Mouse (Mus musculus) intestine, postnatal 0 days (tissue): ENCODE measurements around the gene Tbc1d17. TPM values are rescaled to one million over a fixed set of nuclear protein-coding genes. Genes with fewer than 3 reads are reported as not detected.

Source experiments
- ATAC-seq: fragments of 200-750 bp; cut with Nextera tagmentation; 2 replicates; pipeline ENCODE4 v1.8.0; 2017; ENCODE audit warnings: mild to moderate bottlenecking, moderate TSS enrichment, moderate library complexity
- H3K27ac ChIP-seq: fragments of 300-500 bp; sonication (generic); 2 replicates; pipeline ENCODE4 v1.5.1; 2014; ENCODE audit warnings: mild to moderate bottlenecking, low read depth, low read length, moderate library complexity
- H3K27me3 ChIP-seq: fragments of 300-500 bp; sonication (generic); replicated peaks from 2 replicates; pipeline ENCODE4 v1.6.1; 2014; ENCODE audit warnings: low read length, mixed read lengths; ENCODE audit not compliant: control insufficient read depth, insufficient read depth
- H3K36me3 ChIP-seq: fragments of 300-500 bp; sonication (generic); 2 replicates; pipeline ENCODE4 v1.6.1; 2014; ENCODE audit warnings: mild to moderate bottlenecking, moderate library complexity; ENCODE audit not compliant: control insufficient read depth, insufficient read depth
- H3K4me1 ChIP-seq: fragments of 300-500 bp; sonication (generic); replicated peaks from 2 replicates; pipeline ENCODE4 v1.6.1; 2014; ENCODE audit warnings: antibody characterized with exemption, low read length, mixed read lengths; ENCODE audit not compliant: control insufficient read depth, insufficient read depth
- H3K4me2 ChIP-seq: fragments of 300-500 bp; sonication (generic); replicated peaks from 2 replicates; pipeline ENCODE4 v1.6.1; 2014; ENCODE audit warnings: low read depth, mild to moderate bottlenecking, moderate library complexity
- H3K4me3 ChIP-seq: fragments of 300-500 bp; sonication (generic); 2 replicates; pipeline ENCODE4 v1.5.1; 2014; ENCODE audit warnings: low read depth, low read length
- H3K9ac ChIP-seq: fragments of 300-500 bp; sonication (generic); 2 replicates; pipeline ENCODE4 v1.6.1; 2014; ENCODE audit warnings: mild to moderate bottlenecking, low read depth, low read length
- H3K9me3 ChIP-seq: fragments of 300-500 bp; sonication (generic); 2 replicates; pipeline ENCODE4 v1.6.1; 2016; ENCODE audit warnings: mixed run types; ENCODE audit not compliant: control insufficient read depth
- CTCF ChIP-seq: sonication (generic); IDR thresholded peaks from 2 replicates; pipeline ENCODE4 v1.5.1; 2016; ENCODE audit warnings: low read depth, mild to moderate bottlenecking, control low read depth, antibody characterized with exemption, moderate library complexity
- WGBS: fragments of 180-500 bp; shearing (Covaris S2); extraction: QIAGEN DNeasy Blood & Tissue Kit; methylation state at CpG from one replicate; pipeline ENCODE4 v1.1.7; 2014; 5-methylcytosine and 5-hydroxymethylcytosine counted together
- microRNA counts: library from miRNA; unstranded; fragments of <30 nt; microRNA quantifications from one replicate; lab custom pipeline; 2016
- microRNA-seq: library from miRNA; unstranded; fragments of <30 nt; microRNA quantifications from one replicate; pipeline ENCODE4, GENCODE M21; 2016
- polyA plus RNA-seq: library from polyadenylated mRNA; unstranded; fragments of >200 nt; fragmentation: Nextera tagmentation; extraction: Ambion mirVana; gene quantifications from 2 replicates; pipeline ENCODE4 v1.2.1, GENCODE M21; 2015

Tbc1d17 gene
- polyA plus RNA-seq, 1 experiment from 2014 or later = 47.4 TPM

GRCm38 (mm10) chr7:44810819-44811557 is 37.9 kb downstream of the Tbc1d17 start:
- Histone ChIP-seq H3K4me1 (no peaks in the 10 kb centered on the region), H3K36me3 (peaks cover 32% of the 10 kb centered on the region), H3K27ac (no peak overlapping the region), H3K27me3 (no peaks in the 10 kb centered on the region), H3K9me3 (no peaks in the 10 kb centered on the region), H3K4me3 (no peak overlapping the region), H3K9ac (no peak overlapping the region), H3K4me2 (no peak overlapping the region)
- TF ChIP-seq CTCF = no peak
- 85% methylated on average over 7 of the region's 7 CpGs for WGBS
- ATAC-seq = no peak

DNA sequence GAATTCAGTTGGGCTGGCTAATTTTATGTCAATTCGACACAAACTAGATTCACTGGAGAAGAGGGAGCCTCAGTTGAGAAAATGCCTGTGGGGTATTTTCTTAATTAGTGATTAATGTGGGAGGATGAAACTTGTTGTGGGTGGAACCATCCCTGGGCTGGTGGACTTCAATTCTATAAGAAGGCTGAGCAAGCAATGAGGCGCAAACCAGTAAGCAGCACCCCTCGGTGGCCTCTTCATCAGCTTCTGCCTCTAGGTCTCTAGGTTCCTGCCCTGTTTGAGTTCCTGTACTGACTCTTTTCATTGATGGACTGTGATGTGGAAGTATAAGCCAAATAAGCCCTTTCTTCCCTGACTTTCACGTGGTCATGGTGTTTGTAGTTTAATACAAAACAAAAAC is 38.5 kb downstream of the Tbc1d17 start:
- no peak overlapping the region for H3K4me3 ChIP-seq
- no peaks in the 10 kb centered on the region for H3K9me3 ChIP-seq
- WGBS = 80% methylated on average over 4 of the region's 4 CpGs
- H3K9ac ChIP-seq = no peak overlapping the region
- TF ChIP-seq CTCF = no peak
- no peaks in the 10 kb centered on the region for H3K4me1 ChIP-seq
- no peaks in the 10 kb centered on the region for H3K27me3 ChIP-seq
- no peak overlapping the region for H3K4me2 ChIP-seq
- H3K27ac ChIP-seq = no peak overlapping the region
- H3K36me3 ChIP-seq = peaks cover 32% of the 10 kb centered on the region
- ATAC-seq = no peak

GRCm38 (mm10) chr7:44809466-44809865 is 39.4 kb downstream of the Tbc1d17 start:
- H3K27ac ChIP-seq = no peak overlapping the region
- H3K27me3 ChIP-seq = no peaks in the 10 kb centered on the region
- H3K4me3 ChIP-seq = no peak overlapping the region
- TF ChIP-seq CTCF = no peak
- H3K4me2 ChIP-seq = no peak overlapping the region
- no peaks in the 10 kb centered on the region for H3K4me1 ChIP-seq
- H3K9me3 ChIP-seq = no peaks in the 10 kb centered on the region
- no peak overlapping the region for H3K9ac ChIP-seq
- WGBS = 89% methylated on average over 3 of the region's 3 CpGs
- ATAC-seq = no peak
- H3K36me3 ChIP-seq = peaks cover 32% of the 10 kb centered on the region

- Histone ChIP-seq H3K4me3 (no peak overlapping the region), H3K27ac (no peak overlapping the region), H3K4me1 (no peaks in the 10 kb centered on the region), H3K9ac (no peak overlapping the region), H3K4me2 (no peak overlapping the region), H3K36me3 (peaks cover 31% of the 10 kb centered on the region), H3K27me3 (no peaks in the 10 kb centered on the region), H3K9me3 (no peaks in the 10 kb centered on the region)
- 77% methylated on average over 2 of the region's 2 CpGs for WGBS
- no peak for TF ChIP-seq CTCF
- no peak for ATAC-seq
Observed at GRCm38 (mm10) chr7:44808927-44809326, 40.0 kb downstream of the Tbc1d17 start.

- H3K4me1 ChIP-seq = no peaks in the 10 kb centered on the region
- ATAC-seq = no peak
- no peaks in the 10 kb centered on the region for H3K27me3 ChIP-seq
- no peaks in the 10 kb centered on the region for H3K9me3 ChIP-seq
- no peak overlapping the region for H3K27ac ChIP-seq
- H3K36me3 ChIP-seq = no peaks in the 10 kb centered on the region
- no peak overlapping the region for H3K4me3 ChIP-seq
- TF ChIP-seq CTCF = no peak
- 83% methylated on average over 6 of the region's 6 CpGs for WGBS
- no peak overlapping the region for H3K9ac ChIP-seq
- H3K4me2 ChIP-seq = no peak overlapping the region
Observed at GRCm38 (mm10) chr7:44792781-44793180, 56.1 kb downstream of the Tbc1d17 start.

DNA sequence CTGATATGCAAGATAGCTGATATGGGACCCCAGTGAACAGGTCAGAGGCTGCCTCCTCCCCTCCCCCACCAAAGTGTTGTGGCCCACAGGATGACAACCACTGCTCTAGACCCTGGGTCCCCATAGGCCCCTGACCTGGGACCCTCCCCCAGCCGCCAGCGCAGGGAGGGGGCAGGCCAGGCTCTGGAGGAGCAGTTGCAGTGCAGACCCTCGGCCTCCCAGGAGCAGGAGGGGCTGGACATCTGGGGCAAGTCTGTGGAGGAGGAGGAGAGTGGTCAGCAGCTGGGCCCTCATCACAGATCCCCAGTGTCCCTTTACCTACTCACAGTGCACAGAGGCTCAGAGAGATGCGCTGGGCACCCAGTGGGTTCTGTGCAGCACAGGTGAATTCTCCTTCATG is 58.8 kb downstream of the Tbc1d17 start:
- no peak overlapping the region for H3K9ac ChIP-seq
- 72% methylated on average over 4 of the region's 4 CpGs for WGBS
- no peak for ATAC-seq
- H3K4me2 ChIP-seq = no peak overlapping the region
- no peaks in the 10 kb centered on the region for H3K36me3 ChIP-seq
- no peaks in the 10 kb centered on the region for H3K27me3 ChIP-seq
- H3K27ac ChIP-seq = no peak overlapping the region
- H3K4me1 ChIP-seq = no peaks in the 10 kb centered on the region
- TF ChIP-seq CTCF = no peak
- H3K4me3 ChIP-seq = no peak overlapping the region
- H3K9me3 ChIP-seq = no peaks in the 10 kb centered on the region

- Histone ChIP-seq H3K36me3 (no peaks in the 10 kb centered on the region), H3K4me1 (no peaks in the 10 kb centered on the region), H3K27me3 (no peaks in the 10 kb centered on the region), H3K4me3 (no peak overlapping the region), H3K9me3 (no peaks in the 10 kb centered on the region), H3K4me2 (no peak overlapping the region), H3K9ac (no peak overlapping the region), H3K27ac (no peak overlapping the region)
- ATAC-seq = no peak
- WGBS = 64% methylated on average over 3 of the region's 3 CpGs
- TF ChIP-seq CTCF = no peak
Observed at GRCm38 (mm10) chr7:44789531-44789930, 59.3 kb downstream of the Tbc1d17 start.

MicroRNAs within 50 kb of the gene (microRNA counts, 519-probe panel; counts per million panel counts)
- not detected for microRNA mmu-miR-707 (lab: Ali Mortazavi, UCI)

Small RNA genes within 50 kb of the gene (microRNA-seq; reads per million reads assigned to microRNA genes)
- gene Mir707 = not detected

Other genes with a start within 250 kb of the Tbc1d17 start
- gene Myh14, start 178.2 kb downstream of the Tbc1d17 start, polyA plus RNA-seq = 114 and 141 TPM in 2 replicates
- gene Izumo2, start 140.3 kb downstream of the Tbc1d17 start, polyA plus RNA-seq = not detected in 2 replicates
- 35.1 and 37.0 TPM in 2 replicates for gene Vrk3, start 100.7 kb downstream of the Tbc1d17 start, polyA plus RNA-seq
- gene Zfp473, start 98.0 kb downstream of the Tbc1d17 start, polyA plus RNA-seq = 0.24 and 0.26 TPM in 2 replicates
- 28.0 and 28.1 TPM in 2 replicates for gene Nup62, start 33.0 kb downstream of the Tbc1d17 start, polyA plus RNA-seq
- gene Il4i1, start 32.7 kb downstream of the Tbc1d17 start, polyA plus RNA-seq = 0.82 and 0.89 TPM in 2 replicates
- 6.5 and 6.6 TPM in 2 replicates for gene Atf5, start 32.4 kb downstream of the Tbc1d17 start, polyA plus RNA-seq
- gene Akt1s1, start 88 bp downstream of the Tbc1d17 start, polyA plus RNA-seq = 71.6 and 76.5 TPM in 2 replicates
- gene Pnkp, start 8.1 kb upstream of the Tbc1d17 start, polyA plus RNA-seq = 27.7 and 32.0 TPM in 2 replicates
- 112 and 114 TPM in 2 replicates for gene Ptov1, start 20.7 kb upstream of the Tbc1d17 start, polyA plus RNA-seq
- gene Med25, start 43.6 kb upstream of the Tbc1d17 start, polyA plus RNA-seq = 60.0 and 62.9 TPM in 2 replicates
- gene Fuz, start 47.0 kb upstream of the Tbc1d17 start, polyA plus RNA-seq = 11.1 and 12.1 TPM in 2 replicates
- 42.8 and 44.1 TPM in 2 replicates for gene Ap2a1, start 80.4 kb upstream of the Tbc1d17 start, polyA plus RNA-seq
- 0.13 TPM in 1 of 2 replicates, not detected in the other for gene Tsks, start 94.1 kb upstream of the Tbc1d17 start, polyA plus RNA-seq
- 3.5 and 4.5 TPM in 2 replicates for gene Cpt1c, start 125.8 kb upstream of the Tbc1d17 start, polyA plus RNA-seq
- gene Prmt1, start 137.5 kb upstream of the Tbc1d17 start, polyA plus RNA-seq = 124 and 130 TPM in 2 replicates
- 53.2 and 56.4 TPM in 2 replicates for gene Irf3, start 148.6 kb upstream of the Tbc1d17 start, polyA plus RNA-seq
- gene Bcl2l12, start 149.6 kb upstream of the Tbc1d17 start, polyA plus RNA-seq = 18.3 and 19.6 TPM in 2 replicates
- gene Scaf1, start 167.3 kb upstream of the Tbc1d17 start, polyA plus RNA-seq = 21.7 and 22.6 TPM in 2 replicates
- gene Rras, start 168.9 kb upstream of the Tbc1d17 start, polyA plus RNA-seq = 94.6 and 100 TPM in 2 replicates
- 2.4 and 2.6 TPM in 2 replicates for gene Prr12, start 203.8 kb upstream of the Tbc1d17 start, polyA plus RNA-seq
- gene Nosip, start 213.3 kb upstream of the Tbc1d17 start, polyA plus RNA-seq = 38.9 and 40.5 TPM in 2 replicates
- gene Prrg2, start 213.6 kb upstream of the Tbc1d17 start, polyA plus RNA-seq = 56.8 and 59.0 TPM in 2 replicates
- gene Rcn3, start 243.1 kb upstream of the Tbc1d17 start, polyA plus RNA-seq = 81.8 and 85.6 TPM in 2 replicates